Mouse (Mus musculus): ENCODE measurements around the gene Lgals9.

Gene Lgals9

GRCm38 (mm10) chr11:78984483-78985177 lies at the start of gene Lgals9:
Gene Lgals9 (minus strand): TSS chr11:78984946.
- DNase-seq (ENCODE audit: low read depth, low spot score) = no peak

GRCm38 (mm10) chr11:79033636-79034035 lies 48.9 kb upstream of the Lgals9 start:
- no peak for DNase-seq (ENCODE audit: low read depth, low spot score)

GRCm38 (mm10) chr11:79033021-79033420 lies 48.3 kb upstream of the Lgals9 start:
- no peak for DNase-seq (ENCODE audit: low read depth, low spot score)

- DNase-seq (ENCODE audit: low read depth, low spot score) = no peak
Measured at GRCm38 (mm10) chr11:79031452-79031746, 46.7 kb upstream of the Lgals9 start.

- DNase-seq (ENCODE audit: low read depth, low spot score) = peak; percentile 60
Measured at GRCm38 (mm10) chr11:79030570-79031451, 46.1 kb upstream of the Lgals9 start.

GRCm38 (mm10) chr11:79023751-79024150 lies 39.0 kb upstream of the Lgals9 start:
- no peak for DNase-seq (ENCODE audit: low read depth, low spot score)

GRCm38 (mm10) chr11:79023342-79023741 lies 38.6 kb upstream of the Lgals9 start:
- no peak for DNase-seq (ENCODE audit: low read depth, low spot score)

- no peak for DNase-seq (ENCODE audit: low read depth, low spot score)
Measured at GRCm38 (mm10) chr11:79022836-79023235, 38.1 kb upstream of the Lgals9 start.

GRCm38 (mm10) chr11:79020535-79021045 lies 35.8 kb upstream of the Lgals9 start:
- no peak for DNase-seq (ENCODE audit: low read depth, low spot score)

GRCm38 (mm10) chr11:79019839-79020534 lies 35.2 kb upstream of the Lgals9 start:
- DNase-seq (ENCODE audit: low read depth, low spot score) = no peak

- DNase-seq (ENCODE audit: low read depth, low spot score) = no peak
Measured at GRCm38 (mm10) chr11:79018954-79019704, 34.4 kb upstream of the Lgals9 start.

GRCm38 (mm10) chr11:79017161-79017606 lies 32.4 kb upstream of the Lgals9 start:
- no peak for DNase-seq (ENCODE audit: low read depth, low spot score)

- DNase-seq (ENCODE audit: low read depth, low spot score) = no peak
Measured at GRCm38 (mm10) chr11:79016236-79016635, 31.5 kb upstream of the Lgals9 start.

- DNase-seq (ENCODE audit: low read depth, low spot score) = no peak
Measured at GRCm38 (mm10) chr11:79015660-79016215, 31.0 kb upstream of the Lgals9 start.

GRCm38 (mm10) chr11:79014602-79015325 lies 30.0 kb upstream of the Lgals9 start:
- no peak for DNase-seq (ENCODE audit: low read depth, low spot score)

GRCm38 (mm10) chr11:79013806-79014205 lies 29.1 kb upstream of the Lgals9 start:
- DNase-seq (ENCODE audit: low read depth, low spot score) = no peak

- no peak for DNase-seq (ENCODE audit: low read depth, low spot score)
Measured at GRCm38 (mm10) chr11:79013056-79013455, 28.3 kb upstream of the Lgals9 start.

GRCm38 (mm10) chr11:79012529-79012928 lies 27.8 kb upstream of the Lgals9 start:
- DNase-seq (ENCODE audit: low read depth, low spot score) = no peak

- DNase-seq (ENCODE audit: low read depth, low spot score) = no peak
Measured at GRCm38 (mm10) chr11:79008891-79009290, 24.1 kb upstream of the Lgals9 start.

GRCm38 (mm10) chr11:79008007-79008775 lies 23.4 kb upstream of the Lgals9 start:
- DNase-seq (ENCODE audit: low read depth, low spot score) = no peak

Measured in telencephalon, adult 2 months (tissue).